Mouse (Mus musculus) ovary, postnatal 36 days (tissue): ENCODE measurements around the gene Cd164.

ENCODE experiments used
- DNase-seq: peaks from one replicate; pipeline ENCODE4 v3.0.0; 2022; ENCODE audit warnings: low spot score, mixed read lengths

Gene Cd164

GRCm38 (mm10) chr10:41500941-41501340 is 18.3 kb upstream of the Cd164 start:
- no peak for DNase-seq

- DNase-seq = no peak
These were observed 14.2 kb upstream of the Cd164 start for GRCm38 (mm10) chr10:41504996-41505395.

GRCm38 (mm10) chr10:41505446-41505845 is 13.8 kb upstream of the Cd164 start:
- peak; percentile 38 for DNase-seq

- no peak for DNase-seq
These were observed 10.1 kb upstream of the Cd164 start for GRCm38 (mm10) chr10:41509160-41509559.

GRCm38 (mm10) chr10:41514301-41514700 is 4.9 kb upstream of the Cd164 start:
- no peak for DNase-seq

DNA sequence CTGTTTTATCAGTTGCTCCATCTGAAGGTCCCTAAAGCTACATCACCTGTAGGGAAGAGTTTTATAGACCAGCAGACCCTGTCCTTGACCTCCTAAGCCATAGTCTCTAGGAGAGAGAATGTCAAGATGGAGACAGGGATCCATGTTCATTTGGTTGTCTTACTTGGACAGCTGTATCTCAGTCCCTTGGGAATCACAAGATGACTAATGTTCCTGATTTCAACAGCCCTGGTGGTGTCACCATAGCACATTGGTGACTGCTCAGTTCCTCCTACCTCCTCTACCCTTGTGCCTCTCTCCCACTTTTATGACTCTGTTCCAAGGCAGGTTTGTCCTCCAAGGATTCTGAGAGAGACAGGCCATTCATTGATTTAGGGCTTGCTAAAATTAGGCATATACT is 4.3 kb upstream of the Cd164 start:
- DNase-seq = no peak

DNA sequence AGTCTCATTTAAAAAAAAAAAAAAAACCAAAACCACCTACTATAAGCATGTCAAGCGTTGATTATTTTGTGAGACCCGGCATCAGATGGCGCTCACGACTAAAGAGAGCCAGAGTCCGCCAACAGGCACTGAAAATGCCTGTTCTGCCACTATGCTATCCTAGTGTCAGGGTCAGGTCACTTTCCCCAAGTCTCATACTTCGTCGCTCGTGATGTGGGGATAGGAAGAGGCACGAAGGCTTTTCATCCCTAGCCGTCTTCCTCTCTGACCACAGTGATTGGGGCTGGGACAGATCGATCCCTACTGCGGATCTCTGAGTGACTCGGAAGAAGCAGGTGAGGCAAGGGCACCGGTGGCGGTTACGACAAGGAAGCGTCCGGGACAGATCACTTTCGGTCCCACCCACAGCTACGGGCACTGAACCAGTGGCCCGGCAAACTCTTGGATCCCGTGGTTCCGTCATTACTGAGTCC is 670 bp upstream of the Cd164 start:
- DNase-seq = peak; percentile 70

GRCm38 (mm10) chr10:41519640-41520409 is 611 bp downstream of the Cd164 start:
- DNase-seq = no peak

- DNase-seq = no peak
These were observed 1.1 kb downstream of the Cd164 start for GRCm38 (mm10) chr10:41520410-41520673.

GRCm38 (mm10) chr10:41523386-41523785 is 4.2 kb downstream of the Cd164 start:
- DNase-seq = no peak

GRCm38 (mm10) chr10:41525696-41526095 is 6.5 kb downstream of the Cd164 start:
- DNase-seq = no peak

DNA sequence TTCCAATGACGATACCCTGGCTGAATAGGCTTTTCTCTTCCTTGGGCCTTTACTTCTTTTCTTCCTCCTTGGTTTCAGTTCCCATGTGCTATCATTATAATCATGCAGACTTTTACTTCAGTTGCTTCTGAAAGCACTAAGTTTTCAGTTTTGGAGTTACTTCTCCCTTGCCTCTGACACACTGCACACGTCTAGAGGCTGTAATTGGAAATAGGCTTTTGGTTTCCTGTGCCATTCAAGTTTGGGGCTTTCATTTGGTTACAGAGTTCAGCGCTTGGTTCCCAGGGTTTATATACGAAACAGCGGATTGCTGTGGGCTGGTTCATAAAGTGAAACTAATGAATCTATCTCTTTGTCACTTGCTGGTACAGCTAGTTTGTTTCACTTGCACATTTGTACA is 10.8 kb downstream of the Cd164 start:
- no peak for DNase-seq

DNA sequence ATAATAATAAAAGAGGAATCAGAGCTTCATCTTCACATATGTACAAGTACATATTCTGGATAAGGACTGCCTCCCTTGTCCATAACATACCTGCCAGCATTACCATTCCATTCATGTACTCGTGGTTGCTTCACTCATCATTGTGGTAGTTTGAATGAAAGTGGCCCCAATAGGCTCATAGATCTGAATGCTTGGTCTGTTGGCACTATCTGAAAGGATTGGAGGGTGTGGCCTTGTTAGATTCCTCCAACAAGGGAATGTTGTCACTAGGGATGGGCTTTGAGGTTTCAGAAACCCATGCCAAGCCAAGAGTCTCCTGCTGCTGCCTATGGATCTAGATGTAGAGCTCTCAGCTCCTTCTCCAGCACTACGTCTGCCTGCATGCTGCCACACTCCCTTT is 16.8 kb downstream of the Cd164 start:
- DNase-seq = no peak

- DNase-seq = no peak
These were observed 17.5 kb downstream of the Cd164 start for GRCm38 (mm10) chr10:41536714-41537113.

DNA sequence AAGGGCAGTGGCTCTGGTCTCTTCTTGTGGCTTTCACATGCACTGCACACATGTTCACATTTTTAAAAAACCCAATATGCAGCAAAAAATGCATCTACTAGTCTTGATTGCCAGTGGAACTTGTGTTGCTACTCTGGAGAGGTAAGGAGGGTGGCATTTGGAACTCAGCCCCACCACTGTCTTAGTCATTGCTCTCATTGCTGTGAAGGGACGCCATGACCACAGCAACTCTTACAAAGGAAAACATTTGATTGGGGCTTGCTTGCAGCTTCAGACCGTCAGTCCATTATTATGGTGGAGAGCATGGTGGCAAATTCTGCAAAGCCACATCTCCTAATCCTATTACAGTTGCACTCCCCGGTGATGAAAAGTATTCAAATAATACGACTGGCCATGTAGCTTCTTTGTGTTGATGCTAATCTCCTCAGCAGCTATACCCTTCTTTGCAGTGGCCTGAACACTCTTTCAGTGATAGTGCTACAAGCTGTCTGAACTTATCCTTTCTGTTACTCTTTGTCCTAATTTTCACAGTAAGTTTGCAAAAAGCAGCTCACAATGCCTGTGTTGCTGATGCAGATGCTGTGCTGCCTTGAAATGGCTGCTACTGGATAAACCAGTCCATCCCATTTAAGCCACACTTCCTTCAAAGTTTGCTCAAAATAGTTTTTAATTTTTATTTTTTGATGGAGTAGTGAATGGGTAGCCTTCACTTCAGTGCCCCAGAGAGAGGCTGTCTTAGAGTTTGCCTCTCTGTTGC is 18.2 kb downstream of the Cd164 start:
- DNase-seq = no peak

DNA sequence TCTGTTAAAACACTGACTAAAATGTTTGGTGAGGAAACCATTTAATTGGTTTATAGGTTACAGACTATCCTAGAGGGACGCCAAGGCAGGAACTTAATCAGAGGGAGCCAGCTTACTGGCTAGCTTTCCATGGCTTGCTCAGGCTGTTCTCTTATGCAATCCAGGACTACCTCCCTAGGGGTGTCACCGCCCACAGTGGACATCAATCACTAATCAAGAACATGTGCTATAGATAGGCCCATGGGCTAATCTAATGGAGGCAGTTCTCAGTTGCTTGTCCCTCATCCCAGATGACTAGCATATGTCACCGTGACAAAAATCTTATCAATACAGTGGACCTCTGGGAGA is 18.7 kb downstream of the Cd164 start:
- no peak for DNase-seq

DNA sequence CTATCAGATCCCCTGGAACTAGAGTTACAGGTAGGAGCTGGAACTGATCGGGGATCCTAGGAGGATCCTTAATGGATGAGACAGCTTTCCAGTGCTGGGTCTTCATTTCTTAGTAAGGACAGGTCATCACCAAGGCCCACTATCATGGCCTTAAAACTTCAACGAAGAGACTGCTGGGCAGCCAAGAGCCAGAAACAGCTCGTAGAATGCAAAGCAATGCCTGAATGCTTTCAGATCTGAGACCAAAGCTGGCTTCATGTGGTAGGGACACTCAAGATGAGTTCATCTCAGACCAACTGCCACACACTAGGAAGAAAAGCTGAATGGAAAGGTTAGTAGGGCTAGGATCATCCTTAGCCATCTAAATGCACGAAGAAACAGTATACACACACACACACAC is 19.8 kb downstream of the Cd164 start:
- DNase-seq = no peak

GRCm38 (mm10) chr10:41542057-41542456 is 22.8 kb downstream of the Cd164 start:
- no peak for DNase-seq

GRCm38 (mm10) chr10:41543439-41543838 is 24.2 kb downstream of the Cd164 start:
- DNase-seq = no peak

DNA sequence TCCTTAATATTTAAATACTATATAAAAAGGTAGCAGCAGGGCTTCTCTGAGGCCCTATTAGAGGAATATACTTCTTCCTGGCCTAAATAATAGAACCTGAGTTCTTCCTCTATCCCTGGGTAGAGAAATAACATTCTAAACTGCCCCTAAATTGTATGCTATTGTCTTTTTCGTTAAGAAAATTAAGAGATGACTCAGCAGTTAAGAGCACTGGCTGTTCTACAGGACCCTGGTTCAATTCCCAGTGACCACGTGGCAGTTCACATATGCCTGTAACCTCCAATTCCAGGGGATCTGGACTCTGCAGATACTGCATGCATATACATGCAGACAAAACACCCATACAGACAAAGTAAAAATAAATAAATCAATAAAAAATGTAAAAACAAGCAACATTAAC is 24.6 kb downstream of the Cd164 start:
- DNase-seq = no peak

DNA sequence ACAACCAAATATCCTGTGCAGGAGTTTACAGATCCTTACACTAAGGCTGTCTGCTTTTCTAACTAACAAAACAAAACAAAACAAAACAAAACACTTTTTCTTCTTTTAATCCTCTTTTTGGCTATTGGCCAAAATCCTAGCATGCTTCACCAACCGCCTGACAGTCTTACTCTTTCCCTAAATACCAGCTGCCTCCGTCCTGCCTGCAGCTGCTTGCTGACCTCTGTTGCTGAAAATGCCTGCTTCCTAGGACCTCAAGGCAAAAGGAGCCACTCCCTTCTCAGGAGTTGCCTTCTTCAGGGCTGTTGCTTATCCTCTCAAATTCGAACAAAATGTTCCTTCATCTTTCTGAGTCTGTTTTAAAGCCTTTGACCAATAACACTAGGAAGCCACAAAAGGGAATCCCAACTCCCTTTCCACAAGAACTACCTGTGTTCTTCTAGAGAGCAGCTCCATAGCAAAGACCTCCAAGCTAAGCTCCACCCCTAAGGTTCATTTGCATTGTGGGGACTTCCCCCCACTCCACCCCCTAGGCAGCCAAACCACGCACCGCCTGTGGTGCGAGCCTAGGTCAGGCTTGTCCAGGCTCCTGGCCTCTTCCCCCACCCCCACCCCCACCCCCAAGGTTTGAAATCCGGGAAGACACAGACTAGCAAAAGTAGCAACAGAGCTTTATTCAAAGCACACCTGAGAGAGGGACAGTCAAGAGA is 25.4 kb downstream of the Cd164 start:
- no peak for DNase-seq

DNA sequence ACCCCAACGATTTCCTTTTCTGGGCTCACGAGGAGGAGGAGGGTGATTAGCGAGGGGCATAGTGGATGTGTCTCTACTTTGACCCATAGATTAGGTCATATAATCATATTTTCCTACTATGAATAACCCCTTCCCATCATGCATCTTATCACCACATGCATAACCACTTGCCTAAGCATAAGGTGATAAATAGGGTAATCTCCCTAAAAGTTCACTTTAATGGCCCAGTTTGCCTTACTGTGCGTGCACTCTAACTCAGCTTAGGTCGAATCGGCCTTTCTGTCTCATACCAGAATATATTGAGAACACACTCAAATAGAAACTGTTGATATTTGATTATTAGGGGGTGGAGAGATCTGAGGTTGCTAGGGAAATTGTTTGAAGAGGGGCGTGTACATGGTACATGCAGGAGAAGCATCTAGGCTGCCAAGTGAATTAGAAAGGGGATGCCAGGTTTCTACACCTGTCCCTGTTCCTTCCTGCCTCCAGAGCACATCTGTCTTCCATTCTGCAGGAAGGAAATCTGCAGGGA is 26.1 kb downstream of the Cd164 start:
- DNase-seq = no peak
